Mouse (Mus musculus): ENCODE data around the gene Paxbp1. TPM values are rescaled to one million over a fixed set of nuclear protein-coding genes. Genes with fewer than 3 reads are reported as not detected.

Paxbp1 gene
- polyA plus RNA-seq, 1 experiment from 2014 or later = 17.3 TPM

- TF ChIP-seq CTCF (IDR thresholded peaks at IDR 0.05; ENCODE audit: low read depth) = no peak
- 86% methylated on average over 10 of the region's 10 CpGs for WGBS
- Histone ChIP-seq H3K9me3 (ENCODE audit: control insufficient read depth) (no peaks in the 10 kb centered on the region), H3K4me1 (replicated peaks; ENCODE audit: control insufficient read depth, insufficient read depth, low read length) (no peaks in the 10 kb centered on the region), H3K4me2 (replicated peaks; ENCODE audit: low read depth) (no peak overlapping the region), H3K9ac (ENCODE audit: low read depth, low read length) (no peak overlapping the region), H3K27ac (ENCODE audit: low read depth, low read length) (no peak overlapping the region), H3K27me3 (replicated peaks; ENCODE audit: control insufficient read depth, insufficient read depth, low read length) (no peaks in the 10 kb centered on the region), H3K36me3 (ENCODE audit: control insufficient read depth, insufficient read depth) (peaks cover 79% of the 10 kb centered on the region), H3K4me3 (ENCODE audit: low read depth, low read length) (no peak overlapping the region)
- ATAC-seq = no peak
Observed at GRCm38 (mm10) chr16:91020842-91021483, 23.4 kb downstream of the Paxbp1 start.

- Histone ChIP-seq H3K9me3 (ENCODE audit: control insufficient read depth) (no peaks in the 10 kb centered on the region), H3K4me3 (ENCODE audit: low read depth, low read length) (no peak overlapping the region), H3K27ac (ENCODE audit: low read depth, low read length) (no peak overlapping the region), H3K4me1 (replicated peaks; ENCODE audit: control insufficient read depth, insufficient read depth, low read length) (no peaks in the 10 kb centered on the region), H3K36me3 (ENCODE audit: control insufficient read depth, insufficient read depth) (peaks cover 77% of the 10 kb centered on the region), H3K4me2 (replicated peaks; ENCODE audit: low read depth) (no peak overlapping the region), H3K9ac (ENCODE audit: low read depth, low read length) (no peak overlapping the region), H3K27me3 (replicated peaks; ENCODE audit: control insufficient read depth, insufficient read depth, low read length) (no peaks in the 10 kb centered on the region)
- 95% methylated on average over 4 of the region's 4 CpGs for WGBS
- no peak for ATAC-seq
- no peak for TF ChIP-seq CTCF (IDR thresholded peaks at IDR 0.05; ENCODE audit: low read depth)
Observed at GRCm38 (mm10) chr16:91019476-91019875, 24.9 kb downstream of the Paxbp1 start.

- Histone ChIP-seq H3K4me3 (ENCODE audit: low read depth, low read length) (no peak overlapping the region), H3K9me3 (ENCODE audit: control insufficient read depth) (no peaks in the 10 kb centered on the region), H3K4me2 (replicated peaks; ENCODE audit: low read depth) (no peak overlapping the region), H3K9ac (ENCODE audit: low read depth, low read length) (no peak overlapping the region), H3K27ac (ENCODE audit: low read depth, low read length) (no peak overlapping the region), H3K36me3 (ENCODE audit: control insufficient read depth, insufficient read depth) (peaks cover 50% of the 10 kb centered on the region), H3K4me1 (replicated peaks; ENCODE audit: control insufficient read depth, insufficient read depth, low read length) (no peaks in the 10 kb centered on the region), H3K27me3 (replicated peaks; ENCODE audit: control insufficient read depth, insufficient read depth, low read length) (no peaks in the 10 kb centered on the region)
- no peak for ATAC-seq
- TF ChIP-seq CTCF (IDR thresholded peaks at IDR 0.05; ENCODE audit: low read depth) = no peak
- WGBS = 83% methylated on average over 4 of the region's 4 CpGs
Observed at GRCm38 (mm10) chr16:91015761-91016160, 28.6 kb downstream of the Paxbp1 start.

- H3K4me2 ChIP-seq (replicated peaks; ENCODE audit: low read depth) = peak overlapping the region; percentile 82
- no peak for ATAC-seq
- H3K36me3 ChIP-seq (ENCODE audit: control insufficient read depth, insufficient read depth) = peaks cover 22% of the 10 kb centered on the region
- peak overlapping the region; percentile 92 for H3K27ac ChIP-seq (ENCODE audit: low read depth, low read length)
- TF ChIP-seq CTCF (IDR thresholded peaks at IDR 0.05; ENCODE audit: low read depth) = no peak
- H3K9me3 ChIP-seq (ENCODE audit: control insufficient read depth) = no peaks in the 10 kb centered on the region
- WGBS = 21% methylated on average over 3 of the region's 3 CpGs
- no peaks in the 10 kb centered on the region for H3K27me3 ChIP-seq (replicated peaks; ENCODE audit: control insufficient read depth, insufficient read depth, low read length)
- H3K4me3 ChIP-seq (ENCODE audit: low read depth, low read length) = peak overlapping the region; percentile 66
- peak overlapping the region; percentile 3; the same call in 1 of the 2 replicates for H3K9ac ChIP-seq (ENCODE audit: low read depth, low read length)
- H3K4me1 ChIP-seq (replicated peaks; ENCODE audit: control insufficient read depth, insufficient read depth, low read length) = 0 out of 2 replicates have a peak, but pooled peaks cover 3% of the 10 kb centered on the region
Observed at GRCm38 (mm10) chr16:91011847-91012246, 32.5 kb downstream of the Paxbp1 start.

GRCm38 (mm10) chr16:91011021-91011683, 33.2 kb downstream of the Paxbp1 start, which contains the start of gene Synj1:
TSS of gene Synj1 (minus strand) at chr16:91011308.
- H3K9me3 ChIP-seq (ENCODE audit: control insufficient read depth) = no peaks in the 10 kb centered on the region
- H3K4me3 ChIP-seq (ENCODE audit: low read depth, low read length) = peak within 1 kb of the TSS; percentile 66
- ATAC-seq = peak; percentile 97
- peaks cover 19% of the 10 kb centered on the region for H3K36me3 ChIP-seq (ENCODE audit: control insufficient read depth, insufficient read depth)
- H3K4me1 ChIP-seq (replicated peaks; ENCODE audit: control insufficient read depth, insufficient read depth, low read length) = 0 out of 2 replicates have a peak, but pooled peaks cover 3% of the 10 kb centered on the region
- TF ChIP-seq CTCF (IDR thresholded peaks at IDR 0.05; ENCODE audit: low read depth) = peak; percentile 34; the same call in 1 of the 2 replicates
- peak within 1 kb of the TSS; percentile 97 for H3K9ac ChIP-seq (ENCODE audit: low read depth, low read length)
- H3K27me3 ChIP-seq (replicated peaks; ENCODE audit: control insufficient read depth, insufficient read depth, low read length) = no peaks in the 10 kb centered on the region
- under 1% methylated on average over 52 of the region's 66 CpGs for WGBS
- H3K27ac ChIP-seq (ENCODE audit: low read depth, low read length) = peak within 1 kb of the TSS; percentile 92
- peak within 1 kb of the TSS; percentile 82 for H3K4me2 ChIP-seq (replicated peaks; ENCODE audit: low read depth)

- peak; percentile 48 for ATAC-seq
- 0% methylated on average over 40 of the region's 42 CpGs for WGBS
- no peak for TF ChIP-seq CTCF (IDR thresholded peaks at IDR 0.05; ENCODE audit: low read depth)
Observed at GRCm38 (mm10) chr16:91010581-91011020, 33.7 kb downstream of the Paxbp1 start.

More at GRCm38 (mm10) chr16:91010581-91011020, 33.7 kb downstream of the Paxbp1 start:
- no peaks in the 10 kb centered on the region for H3K27me3 ChIP-seq (replicated peaks; ENCODE audit: control insufficient read depth, insufficient read depth, low read length)
- H3K4me3 ChIP-seq (ENCODE audit: low read depth, low read length) = peak overlapping the region; percentile 66
- H3K36me3 ChIP-seq (ENCODE audit: control insufficient read depth, insufficient read depth) = peaks cover 13% of the 10 kb centered on the region
- peak overlapping the region; percentile 82 for H3K4me2 ChIP-seq (replicated peaks; ENCODE audit: low read depth)
- H3K27ac ChIP-seq (ENCODE audit: low read depth, low read length) = peak overlapping the region; percentile 92
- H3K9ac ChIP-seq (ENCODE audit: low read depth, low read length) = peak overlapping the region; percentile 97
- H3K4me1 ChIP-seq (replicated peaks; ENCODE audit: control insufficient read depth, insufficient read depth, low read length) = 0 out of 2 replicates have a peak, but pooled peaks cover 3% of the 10 kb centered on the region
- H3K9me3 ChIP-seq (ENCODE audit: control insufficient read depth) = no peaks in the 10 kb centered on the region

All from intestine, postnatal 0 days (tissue).